Mouse (Mus musculus): ENCODE data around the gene Isg20.

DNA sequence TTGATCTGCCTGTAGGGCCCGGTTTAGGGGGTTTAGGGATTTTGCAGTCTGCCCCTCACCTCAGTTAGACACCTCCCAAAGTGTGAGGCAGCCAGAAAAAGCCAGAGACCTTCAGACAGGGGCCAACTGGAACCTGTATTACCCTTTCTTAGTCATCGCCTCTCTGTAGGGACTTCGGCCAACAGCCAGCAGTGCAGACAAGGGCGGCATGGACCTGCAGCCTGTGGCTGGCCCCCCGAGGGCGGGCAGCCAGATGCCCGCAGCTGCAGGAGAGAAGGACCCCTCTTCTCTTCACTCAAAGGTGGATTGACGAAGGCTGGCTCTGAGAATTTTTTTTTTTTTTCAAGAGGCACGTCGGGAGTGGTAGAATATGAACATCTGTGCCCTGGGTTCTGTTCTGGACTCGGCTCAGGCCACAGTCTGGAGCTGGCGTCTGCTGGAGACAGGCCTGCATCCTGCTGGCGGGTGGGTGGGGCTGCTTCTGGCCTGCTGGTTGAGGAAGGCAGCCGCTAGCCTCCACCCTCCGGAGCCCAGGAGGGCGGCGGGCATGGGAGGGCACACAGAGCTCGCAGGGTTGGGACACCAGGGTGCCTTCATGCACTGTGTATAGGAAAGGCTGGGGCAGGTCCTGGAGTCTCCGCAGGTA lies 25.9 kb downstream of the Isg20 start:
- TF ChIP-seq CTCF (IDR thresholded peaks at IDR 0.05; ENCODE audit: low read depth) = no peak
- TF ChIP-seq EP300 (IDR thresholded peaks at IDR 0.05; ENCODE audit: low read depth) = no peak
